Mouse (Mus musculus): ENCODE results near the gene Llgl2. TPM values are rescaled to one million over a fixed set of nuclear protein-coding genes. Genes with fewer than 3 reads are reported as not detected.

Llgl2 gene
- polyA plus RNA-seq (2015; fragmentation: Nextera tagmentation; extraction: Ambion mirVana) = 12.7 and 17.2 TPM in 2 replicates

- Histone ChIP-seq H3K27me3 (no peaks in the 10 kb centered on the region), H3K9me3 (replicated peaks) (no peaks in the 10 kb centered on the region), H3K4me2 (peak within 1 kb of the TSS; percentile 96), H3K27ac (peak within 1 kb of the TSS; percentile 58; the same call in 1 of the 2 replicates), H3K36me3 (peaks cover 31% of the 10 kb centered on the region), H3K4me3 (peak within 1 kb of the TSS; percentile 94), H3K9ac (peak within 1 kb of the TSS; percentile 79), H3K4me1 (replicated peaks) (peaks cover 29% of the 10 kb centered on the region)
- whole genome bisulfite sequencing = under 1% methylated on average over 87 of the region's 87 CpGs
- ATAC-seq (replicated peaks; ENCODE audit: insufficient number of reproducible peaks, insufficient read depth, low FRiP score, low read depth) = peak; percentile 93
These were observed at the start of gene Llgl2 for GRCm38 (mm10) chr11:115823774-115824740. TSS of gene Llgl2 (plus strand) at chr11:115824049.

GRCm38 (mm10) chr11:115774653-115775052 lies 49.2 kb upstream of the Llgl2 start:
- no peak overlapping the region for H3K27ac ChIP-seq
- no peak overlapping the region for H3K9ac ChIP-seq
- no peaks in the 10 kb centered on the region for H3K27me3 ChIP-seq
- H3K4me1 ChIP-seq (replicated peaks) = peaks cover 62% of the 10 kb centered on the region
- no peak overlapping the region for H3K4me3 ChIP-seq
- 53% methylated on average over 4 of the region's 4 CpGs for WGBS
- peaks cover 2% of the 10 kb centered on the region; the same call in 1 of the 2 replicates for H3K36me3 ChIP-seq
- no peaks in the 10 kb centered on the region for H3K9me3 ChIP-seq (replicated peaks)
- ATAC-seq (replicated peaks; ENCODE audit: insufficient number of reproducible peaks, insufficient read depth, low FRiP score, low read depth) = no peak
- H3K4me2 ChIP-seq = no peak overlapping the region

- 44% methylated on average over 18 of the region's 18 CpGs for WGBS
- Histone ChIP-seq H3K4me2 (peak overlapping the region; percentile 31), H3K27me3 (no peaks in the 10 kb centered on the region), H3K9ac (peak overlapping the region; percentile 31; the same call in 1 of the 2 replicates), H3K4me1 (replicated peaks) (peaks cover 65% of the 10 kb centered on the region), H3K4me3 (no peak overlapping the region), H3K9me3 (replicated peaks) (no peaks in the 10 kb centered on the region), H3K36me3 (peaks cover 2% of the 10 kb centered on the region; the same call in 1 of the 2 replicates), H3K27ac (peak overlapping the region; percentile 64)
- ATAC-seq (replicated peaks; ENCODE audit: insufficient number of reproducible peaks, insufficient read depth, low FRiP score, low read depth) = no peak
These were observed 47.8 kb upstream of the Llgl2 start for GRCm38 (mm10) chr11:115775821-115776665.

- peak overlapping the region; percentile 64 for H3K27ac ChIP-seq
- WGBS = 66% methylated on average over 9 of the region's 9 CpGs
- ATAC-seq (replicated peaks; ENCODE audit: insufficient number of reproducible peaks, insufficient read depth, low FRiP score, low read depth) = no peak
- peaks cover 68% of the 10 kb centered on the region for H3K4me1 ChIP-seq (replicated peaks)
- no peak overlapping the region for H3K4me2 ChIP-seq
- H3K4me3 ChIP-seq = no peak overlapping the region
- no peak overlapping the region for H3K9ac ChIP-seq
- peaks cover 2% of the 10 kb centered on the region; the same call in 1 of the 2 replicates for H3K36me3 ChIP-seq
- no peaks in the 10 kb centered on the region for H3K27me3 ChIP-seq
- no peaks in the 10 kb centered on the region for H3K9me3 ChIP-seq (replicated peaks)
These were observed 46.9 kb upstream of the Llgl2 start for GRCm38 (mm10) chr11:115776954-115777353.

GRCm38 (mm10) chr11:115777487-115778335 lies 46.1 kb upstream of the Llgl2 start:
- Histone ChIP-seq H3K27me3 (no peaks in the 10 kb centered on the region), H3K4me1 (replicated peaks) (peaks cover 68% of the 10 kb centered on the region), H3K9ac (no peak overlapping the region), H3K9me3 (replicated peaks) (no peaks in the 10 kb centered on the region), H3K27ac (peak overlapping the region; percentile 64), H3K4me3 (no peak overlapping the region), H3K4me2 (no peak overlapping the region), H3K36me3 (no peaks in the 10 kb centered on the region; the same call in 1 of the 2 replicates)
- no peak for ATAC-seq (replicated peaks; ENCODE audit: insufficient number of reproducible peaks, insufficient read depth, low FRiP score, low read depth)
- WGBS = 89% methylated on average over 17 of the region's 17 CpGs

- H3K4me1 ChIP-seq (replicated peaks) = peaks cover 68% of the 10 kb centered on the region
- H3K36me3 ChIP-seq = no peaks in the 10 kb centered on the region
- H3K4me3 ChIP-seq = peak overlapping the region; percentile 8; the same call in 1 of the 2 replicates
- WGBS = 6% methylated on average over 9 of the region's 9 CpGs
- peak overlapping the region; percentile 51 for H3K4me2 ChIP-seq
- peak; percentile 91 for ATAC-seq (replicated peaks; ENCODE audit: insufficient number of reproducible peaks, insufficient read depth, low FRiP score, low read depth)
- H3K9me3 ChIP-seq (replicated peaks) = no peaks in the 10 kb centered on the region
- peak overlapping the region; percentile 29; the same call in 1 of the 2 replicates for H3K9ac ChIP-seq
- H3K27ac ChIP-seq = peak overlapping the region; percentile 95
- H3K27me3 ChIP-seq = no peaks in the 10 kb centered on the region
These were observed 44.7 kb upstream of the Llgl2 start for GRCm38 (mm10) chr11:115779038-115779571.

- no peaks in the 10 kb centered on the region for H3K9me3 ChIP-seq (replicated peaks)
- no peaks in the 10 kb centered on the region for H3K36me3 ChIP-seq
- H3K27ac ChIP-seq = peak overlapping the region; percentile 95
- no peak for ATAC-seq (replicated peaks; ENCODE audit: insufficient number of reproducible peaks, insufficient read depth, low FRiP score, low read depth)
- H3K4me3 ChIP-seq = no peak overlapping the region
- peaks cover 58% of the 10 kb centered on the region for H3K4me1 ChIP-seq (replicated peaks)
- 26% methylated on average over 20 of the region's 20 CpGs for WGBS
- no peaks in the 10 kb centered on the region for H3K27me3 ChIP-seq
- peak overlapping the region; percentile 29; the same call in 1 of the 2 replicates for H3K9ac ChIP-seq
- H3K4me2 ChIP-seq = peak overlapping the region; percentile 51; the same call in 1 of the 2 replicates
These were observed 43.4 kb upstream of the Llgl2 start for GRCm38 (mm10) chr11:115780141-115781070.

- Histone ChIP-seq H3K9me3 (replicated peaks) (no peaks in the 10 kb centered on the region), H3K36me3 (peaks cover 29% of the 10 kb centered on the region), H3K4me3 (no peak overlapping the region), H3K4me2 (no peak overlapping the region), H3K27ac (no peak overlapping the region), H3K4me1 (replicated peaks) (no peaks in the 10 kb centered on the region), H3K27me3 (no peaks in the 10 kb centered on the region), H3K9ac (no peak overlapping the region)
- ATAC-seq (replicated peaks; ENCODE audit: insufficient number of reproducible peaks, insufficient read depth, low FRiP score, low read depth) = no peak
- WGBS = 75% methylated on average over 6 of the region's 6 CpGs
These were observed 37.4 kb upstream of the Llgl2 start for GRCm38 (mm10) chr11:115786473-115786872.

- no peak overlapping the region for H3K4me2 ChIP-seq
- no peaks in the 10 kb centered on the region for H3K4me1 ChIP-seq (replicated peaks)
- H3K27ac ChIP-seq = no peak overlapping the region
- H3K4me3 ChIP-seq = no peak overlapping the region
- H3K36me3 ChIP-seq = peaks cover 63% of the 10 kb centered on the region
- WGBS = 95% methylated on average over 7 of the region's 7 CpGs
- no peak for ATAC-seq (replicated peaks; ENCODE audit: insufficient number of reproducible peaks, insufficient read depth, low FRiP score, low read depth)
- H3K9ac ChIP-seq = no peak overlapping the region
- no peaks in the 10 kb centered on the region for H3K27me3 ChIP-seq
- no peaks in the 10 kb centered on the region for H3K9me3 ChIP-seq (replicated peaks)
These were observed 34.1 kb upstream of the Llgl2 start for GRCm38 (mm10) chr11:115789787-115790186.

Data from heart, embryonic 15.5 days (tissue).